Mouse (Mus musculus): ENCODE measurements around the gene Sorbs1. TPM values are rescaled to one million over a fixed set of nuclear protein-coding genes. Genes with fewer than 3 reads are reported as not detected.

Sorbs1 gene
- polyA plus RNA-seq, 2 experiments = 35.3 to 40.6 TPM

DNA sequence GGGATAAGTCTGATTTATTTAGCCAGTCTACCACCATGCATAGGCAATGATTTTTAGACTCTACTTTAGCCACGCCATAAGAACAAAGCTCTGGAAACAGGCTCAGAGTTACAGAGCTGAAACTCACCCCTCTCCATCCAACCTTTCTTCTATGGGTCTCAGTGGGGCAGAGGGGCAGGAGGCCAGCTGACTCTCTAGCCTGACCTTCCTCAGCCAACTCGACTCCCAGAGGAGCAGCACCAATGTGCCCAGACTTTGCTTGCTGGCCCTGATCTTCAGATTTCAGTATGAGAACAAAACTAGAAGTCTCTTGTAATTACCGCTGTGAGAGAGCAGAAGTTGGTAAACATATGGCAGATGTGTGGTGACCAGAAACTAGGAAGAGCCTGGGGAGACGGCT, 134.5 kb downstream of the Sorbs1 start:
- Histone ChIP-seq H3K9ac (ENCODE audit: low read depth, low read length, severe bottlenecking) (no peak overlapping the region), H3K4me3 (replicated peaks; ENCODE audit: low read length) (no peak overlapping the region), H3K9me3 (ENCODE audit: control insufficient read depth, low read length) (no peaks in the 10 kb centered on the region), H3K27ac (replicated peaks; ENCODE audit: low read depth, low read length) (no peak overlapping the region), H3K4me1 (ENCODE audit: control insufficient read depth, insufficient read depth, low read length) (no peaks in the 10 kb centered on the region), H3K27me3 (ENCODE audit: control insufficient read depth, insufficient read depth, low read length) (no peaks in the 10 kb centered on the region), H3K36me3 (ENCODE audit: control insufficient read depth, insufficient read depth, low read length) (0 out of 2 replicates have a peak, but pooled peaks cover 3% of the 10 kb centered on the region), H3K4me2 (replicated peaks; ENCODE audit: low read depth, low read length, severe bottlenecking) (no peak overlapping the region)
- no peak for DNase-seq (ENCODE audit: low spot score)
- no peak for TF ChIP-seq POLR2A (IDR thresholded peaks at IDR 0.05; ENCODE audit: borderline replicate concordance, extremely low read depth, insufficient read depth, insufficient read length)
- no peak for ATAC-seq (ENCODE audit: low FRiP score, low read depth)
- WGBS = 83% methylated on average over 4 of the region's 4 CpGs

GRCm38 (mm10) chr19:40377632-40378031, 135.9 kb downstream of the Sorbs1 start:
- H3K27ac ChIP-seq (replicated peaks; ENCODE audit: low read depth, low read length) = no peak overlapping the region
- DNase-seq (ENCODE audit: low spot score) = no peak
- no peak for TF ChIP-seq POLR2A (IDR thresholded peaks at IDR 0.05; ENCODE audit: borderline replicate concordance, extremely low read depth, insufficient read depth, insufficient read length)
- 0 out of 2 replicates have a peak, but pooled peaks cover 10% of the 10 kb centered on the region for H3K36me3 ChIP-seq (ENCODE audit: control insufficient read depth, insufficient read depth, low read length)
- H3K4me2 ChIP-seq (replicated peaks; ENCODE audit: low read depth, low read length, severe bottlenecking) = no peak overlapping the region
- no peaks in the 10 kb centered on the region for H3K27me3 ChIP-seq (ENCODE audit: control insufficient read depth, insufficient read depth, low read length)
- WGBS = 78% methylated on average over 14 of the region's 14 CpGs
- H3K9ac ChIP-seq (ENCODE audit: low read depth, low read length, severe bottlenecking) = no peak overlapping the region
- H3K4me1 ChIP-seq (ENCODE audit: control insufficient read depth, insufficient read depth, low read length) = no peaks in the 10 kb centered on the region
- ATAC-seq (ENCODE audit: low FRiP score, low read depth) = no peak
- H3K4me3 ChIP-seq (replicated peaks; ENCODE audit: low read length) = no peak overlapping the region
- H3K9me3 ChIP-seq (ENCODE audit: control insufficient read depth, low read length) = no peaks in the 10 kb centered on the region

DNA sequence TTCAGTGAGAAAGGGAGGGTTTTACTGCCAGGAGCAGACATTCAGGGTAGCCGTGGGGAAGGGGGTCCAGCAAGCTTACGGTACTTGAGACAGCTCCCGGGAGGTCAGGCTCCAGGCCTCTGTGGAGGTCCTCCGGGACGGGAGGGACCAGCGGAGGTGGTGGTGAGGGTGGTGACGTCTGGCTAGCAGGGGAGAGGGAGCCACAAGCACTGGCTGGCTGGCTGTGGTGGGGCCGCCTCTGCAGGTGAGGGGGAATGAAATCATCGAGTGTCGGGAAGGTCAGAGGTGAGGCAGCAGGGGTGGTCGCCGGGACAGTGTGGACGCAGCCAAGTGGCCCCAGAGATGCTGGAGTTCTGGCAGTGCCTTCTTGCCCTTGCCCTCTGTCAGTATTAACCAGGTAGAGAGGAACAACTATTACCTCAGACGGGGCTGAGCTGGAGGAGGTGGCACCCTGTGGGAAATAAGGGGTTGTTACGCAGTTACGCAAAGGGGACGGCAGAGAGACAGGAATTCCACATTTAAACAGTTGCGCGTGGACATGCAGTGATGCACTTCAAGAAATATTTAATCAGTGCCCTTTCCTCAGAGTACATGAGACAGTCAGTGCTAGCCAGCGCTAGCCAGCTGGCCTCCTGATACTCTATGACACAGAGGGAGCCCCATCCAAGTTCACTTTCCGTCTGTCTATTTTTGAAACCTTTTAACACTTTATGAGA, 136.9 kb downstream of the Sorbs1 start:
- WGBS = 65% methylated on average over 20 of the region's 21 CpGs
- no peaks in the 10 kb centered on the region for H3K9me3 ChIP-seq (ENCODE audit: control insufficient read depth, low read length)
- no peaks in the 10 kb centered on the region for H3K27me3 ChIP-seq (ENCODE audit: control insufficient read depth, insufficient read depth, low read length)
- no peak for ATAC-seq (ENCODE audit: low FRiP score, low read depth)
- DNase-seq (ENCODE audit: low spot score) = no peak
- no peak overlapping the region for H3K4me3 ChIP-seq (replicated peaks; ENCODE audit: low read length)
- H3K27ac ChIP-seq (replicated peaks; ENCODE audit: low read depth, low read length) = no peak overlapping the region
- TF ChIP-seq POLR2A (IDR thresholded peaks at IDR 0.05; ENCODE audit: borderline replicate concordance, extremely low read depth, insufficient read depth, insufficient read length) = no peak
- H3K4me1 ChIP-seq (ENCODE audit: control insufficient read depth, insufficient read depth, low read length) = no peaks in the 10 kb centered on the region
- no peak overlapping the region for H3K4me2 ChIP-seq (replicated peaks; ENCODE audit: low read depth, low read length, severe bottlenecking)
- no peak overlapping the region for H3K9ac ChIP-seq (ENCODE audit: low read depth, low read length, severe bottlenecking)
- H3K36me3 ChIP-seq (ENCODE audit: control insufficient read depth, insufficient read depth, low read length) = 0 out of 2 replicates have a peak, but pooled peaks cover 10% of the 10 kb centered on the region

GRCm38 (mm10) chr19:40374720-40375119, 138.9 kb downstream of the Sorbs1 start:
- H3K4me2 ChIP-seq (replicated peaks; ENCODE audit: low read depth, low read length, severe bottlenecking) = no peak overlapping the region
- 0 out of 2 replicates have a peak, but pooled peaks cover 16% of the 10 kb centered on the region for H3K36me3 ChIP-seq (ENCODE audit: control insufficient read depth, insufficient read depth, low read length)
- no peaks in the 10 kb centered on the region for H3K9me3 ChIP-seq (ENCODE audit: control insufficient read depth, low read length)
- ATAC-seq (ENCODE audit: low FRiP score, low read depth) (no peak), DNase-seq (ENCODE audit: low spot score) (no peak)
- no peaks in the 10 kb centered on the region for H3K27me3 ChIP-seq (ENCODE audit: control insufficient read depth, insufficient read depth, low read length)
- no peak overlapping the region for H3K9ac ChIP-seq (ENCODE audit: low read depth, low read length, severe bottlenecking)
- H3K4me3 ChIP-seq (replicated peaks; ENCODE audit: low read length) = no peak overlapping the region
- WGBS = 93% methylated on average over 2 of the region's 2 CpGs
- H3K4me1 ChIP-seq (ENCODE audit: control insufficient read depth, insufficient read depth, low read length) = no peaks in the 10 kb centered on the region
- no peak overlapping the region for H3K27ac ChIP-seq (replicated peaks; ENCODE audit: low read depth, low read length)
- no peak for TF ChIP-seq POLR2A (IDR thresholded peaks at IDR 0.05; ENCODE audit: borderline replicate concordance, extremely low read depth, insufficient read depth, insufficient read length)

- no peak for ATAC-seq (ENCODE audit: low FRiP score, low read depth)
- Histone ChIP-seq H3K4me2 (replicated peaks; ENCODE audit: low read depth, low read length, severe bottlenecking) (no peak overlapping the region), H3K4me1 (ENCODE audit: control insufficient read depth, insufficient read depth, low read length) (no peaks in the 10 kb centered on the region), H3K27me3 (ENCODE audit: control insufficient read depth, insufficient read depth, low read length) (no peaks in the 10 kb centered on the region), H3K4me3 (replicated peaks; ENCODE audit: low read length) (no peak overlapping the region), H3K36me3 (ENCODE audit: control insufficient read depth, insufficient read depth, low read length) (0 out of 2 replicates have a peak, but pooled peaks cover 22% of the 10 kb centered on the region), H3K9me3 (ENCODE audit: control insufficient read depth, low read length) (no peaks in the 10 kb centered on the region), H3K27ac (replicated peaks; ENCODE audit: low read depth, low read length) (no peak overlapping the region), H3K9ac (ENCODE audit: low read depth, low read length, severe bottlenecking) (no peak overlapping the region)
- TF ChIP-seq POLR2A (IDR thresholded peaks at IDR 0.05; ENCODE audit: borderline replicate concordance, extremely low read depth, insufficient read depth, insufficient read length) = no peak
- WGBS = 95% methylated on average over 5 of the region's 5 CpGs
- DNase-seq (ENCODE audit: low spot score) = no peak
Observed at GRCm38 (mm10) chr19:40372679-40373078, 140.9 kb downstream of the Sorbs1 start.
